Mouse (Mus musculus) midbrain, embryonic 14.5 days (tissue): ENCODE data around the gene Fgfr2. TPM values are rescaled to one million over a fixed set of nuclear protein-coding genes. Genes with fewer than 3 reads are reported as not detected.

ENCODE experiments used
- ATAC-seq: fragments of 200-750 bp; cut with Nextera tagmentation; 2 replicates; pipeline ENCODE4 v1.8.0; 2017; ENCODE audit warnings: moderate number of reproducible peaks, moderate library complexity; ENCODE audit not compliant: low FRiP score, low TSS enrichment
- DNase-seq: peaks from one replicate; pipeline ENCODE4 v3.0.0-alpha.2; 2015
- H3K27ac ChIP-seq: fragments of 300-500 bp; sonication (generic); replicated peaks from 2 replicates; pipeline ENCODE4 v1.5.1; 2014; ENCODE audit warnings: mild to moderate bottlenecking, low read depth, low read length, moderate library complexity
- H3K27me3 ChIP-seq: fragments of 300-500 bp; sonication (generic); 2 replicates; pipeline ENCODE4 v1.6.1; 2014; ENCODE audit warnings: low read length, control low read depth, mixed read lengths; ENCODE audit not compliant: control insufficient read depth, insufficient read depth
- H3K36me3 ChIP-seq: fragments of 300-500 bp; sonication (generic); 2 replicates; pipeline ENCODE4 v1.6.1; 2014; ENCODE audit warnings: low read length, control low read depth; ENCODE audit not compliant: control insufficient read depth, insufficient read depth
- H3K4me1 ChIP-seq: fragments of 300-500 bp; sonication (generic); 2 replicates; pipeline ENCODE4 v1.6.1; 2014; ENCODE audit warnings: mild to moderate bottlenecking, antibody characterized with exemption, low read length, control low read depth; ENCODE audit not compliant: control insufficient read depth, insufficient read depth
- H3K4me2 ChIP-seq: fragments of 300-500 bp; sonication (generic); 2 replicates; pipeline ENCODE4 v1.6.1; 2014; ENCODE audit warnings: mild to moderate bottlenecking, low read length, moderate library complexity
- H3K4me3 ChIP-seq: fragments of 300-500 bp; sonication (generic); replicated peaks from 2 replicates; pipeline ENCODE4 v1.5.1; 2014; ENCODE audit warnings: low read depth, low read length
- H3K9ac ChIP-seq: fragments of 300-500 bp; sonication (generic); replicated peaks from 2 replicates; pipeline ENCODE4 v1.6.1; 2014; ENCODE audit warnings: mild to moderate bottlenecking, low read length, moderate library complexity
- H3K9me3 ChIP-seq: fragments of 300-500 bp; sonication (generic); 2 replicates; pipeline ENCODE4 v1.6.1; 2016; ENCODE audit warnings: low read length, control low read depth, mixed read lengths; ENCODE audit not compliant: control insufficient read depth
- WGBS: fragments of 180-500 bp; shearing (Covaris S2); extraction: QIAGEN DNeasy Blood & Tissue Kit; methylation state at CpG from one replicate; pipeline ENCODE4 v1.1.7; 2014; 5-methylcytosine and 5-hydroxymethylcytosine counted together
- polyA plus RNA-seq: library from polyadenylated mRNA; unstranded; fragments of >200 nt; fragmentation: Nextera tagmentation; extraction: Ambion mirVana; gene quantifications from 2 replicates; pipeline ENCODE4 v1.2.1, GENCODE M21; 2014

Gene Fgfr2
- polyA plus RNA-seq, 1 experiment from 2014 or later, result 28.1 TPM

GRCm38 (mm10) chr7:130727560-130727959, 2395.6 kb downstream of the Fgfr2 start:
- 0 out of 2 replicates have a peak, but pooled peaks cover 3% of the 10 kb centered on the region for H3K4me1 ChIP-seq
- H3K9me3 ChIP-seq, result no peaks in the 10 kb centered on the region
- no peak overlapping the region for H3K4me2 ChIP-seq
- peaks cover 51% of the 10 kb centered on the region for H3K36me3 ChIP-seq
- H3K27me3 ChIP-seq, result no peaks in the 10 kb centered on the region
- ATAC-seq, result no peak
- no peak overlapping the region for H3K27ac ChIP-seq
- H3K9ac ChIP-seq, result no peak overlapping the region
- no peak for DNase-seq
- WGBS, result 96% methylated on average over 4 of the region's 4 CpGs
- no peak overlapping the region for H3K4me3 ChIP-seq

DNA sequence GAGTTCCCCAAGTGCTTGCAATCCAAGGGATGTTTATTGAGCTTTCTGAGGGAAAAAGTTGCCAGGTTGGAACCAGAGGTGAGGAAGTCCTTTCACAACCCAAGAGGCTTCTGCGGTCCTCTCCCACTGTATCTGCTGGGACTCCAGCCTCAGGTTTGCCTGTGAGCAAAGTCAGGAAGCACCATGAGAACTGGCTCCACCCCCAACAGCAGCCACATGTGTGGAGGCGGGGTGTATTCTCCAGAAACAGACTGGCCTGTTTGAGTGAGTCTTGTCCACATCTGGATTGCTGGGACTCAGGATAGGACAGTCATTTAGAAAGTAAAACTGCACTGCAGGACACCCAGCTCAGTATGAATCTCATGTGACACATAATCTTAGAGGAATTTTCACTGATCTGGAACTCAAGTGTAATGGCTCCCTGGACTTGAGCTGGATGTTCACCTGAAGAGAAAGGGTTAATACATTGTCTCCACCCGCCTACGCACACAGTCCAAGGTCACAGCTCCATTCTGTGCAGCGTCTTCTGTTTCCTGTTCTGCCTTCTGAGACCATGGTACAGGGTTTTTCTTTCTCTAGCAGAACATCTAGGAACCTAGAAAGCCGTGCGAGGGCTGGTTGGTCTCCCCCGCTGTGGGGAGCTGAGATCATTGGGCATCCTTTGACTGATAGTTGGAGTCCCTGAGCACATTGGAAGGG, 2396.3 kb downstream of the Fgfr2 start:
- DNase-seq, result no peak
- Histone ChIP-seq H3K27ac (no peak overlapping the region), H3K4me3 (no peak overlapping the region), H3K4me1 (no peaks in the 10 kb centered on the region), H3K9me3 (no peaks in the 10 kb centered on the region), H3K4me2 (no peak overlapping the region), H3K36me3 (peaks cover 48% of the 10 kb centered on the region), H3K9ac (no peak overlapping the region), H3K27me3 (no peaks in the 10 kb centered on the region)
- 81% methylated on average over 8 of the region's 8 CpGs for WGBS
- ATAC-seq, result no peak

- DNase-seq, result no peak
- Histone ChIP-seq H3K9me3 (no peaks in the 10 kb centered on the region), H3K27ac (no peak overlapping the region), H3K4me1 (no peaks in the 10 kb centered on the region), H3K36me3 (peaks cover 43% of the 10 kb centered on the region), H3K4me3 (no peak overlapping the region), H3K4me2 (no peak overlapping the region), H3K27me3 (no peaks in the 10 kb centered on the region), H3K9ac (no peak overlapping the region)
- no peak for ATAC-seq
- WGBS, result 88% methylated on average over 3 of the region's 3 CpGs
These were observed 2397.0 kb downstream of the Fgfr2 start for GRCm38 (mm10) chr7:130726185-130726584.

- DNase-seq, result peak; percentile 17
- WGBS, result 51% methylated on average over 9 of the region's 9 CpGs
- no peak; the same call in 1 of the 2 replicates for ATAC-seq
- Histone ChIP-seq H3K9ac (peak overlapping the region; percentile 39), H3K9me3 (no peaks in the 10 kb centered on the region), H3K36me3 (peaks cover 29% of the 10 kb centered on the region), H3K27me3 (no peaks in the 10 kb centered on the region), H3K4me3 (no peak overlapping the region), H3K4me1 (peaks cover 22% of the 10 kb centered on the region), H3K27ac (peak overlapping the region; percentile 75), H3K4me2 (no peak overlapping the region)
These were observed 2402.4 kb downstream of the Fgfr2 start for GRCm38 (mm10) chr7:130720646-130721335.

- peak overlapping the region; percentile 39 for H3K9ac ChIP-seq
- 4% methylated on average over 16 of the region's 16 CpGs for WGBS
- ATAC-seq, result no peak
- DNase-seq, result peak; percentile 57
- peaks cover 29% of the 10 kb centered on the region for H3K36me3 ChIP-seq
- peak overlapping the region; percentile 75 for H3K27ac ChIP-seq
- H3K9me3 ChIP-seq, result no peaks in the 10 kb centered on the region
- no peaks in the 10 kb centered on the region for H3K27me3 ChIP-seq
- H3K4me3 ChIP-seq, result no peak overlapping the region
- H3K4me2 ChIP-seq, result peak overlapping the region; percentile 22
- H3K4me1 ChIP-seq, result peaks cover 22% of the 10 kb centered on the region
These were observed 2403.1 kb downstream of the Fgfr2 start for GRCm38 (mm10) chr7:130719931-130720598.

DNA sequence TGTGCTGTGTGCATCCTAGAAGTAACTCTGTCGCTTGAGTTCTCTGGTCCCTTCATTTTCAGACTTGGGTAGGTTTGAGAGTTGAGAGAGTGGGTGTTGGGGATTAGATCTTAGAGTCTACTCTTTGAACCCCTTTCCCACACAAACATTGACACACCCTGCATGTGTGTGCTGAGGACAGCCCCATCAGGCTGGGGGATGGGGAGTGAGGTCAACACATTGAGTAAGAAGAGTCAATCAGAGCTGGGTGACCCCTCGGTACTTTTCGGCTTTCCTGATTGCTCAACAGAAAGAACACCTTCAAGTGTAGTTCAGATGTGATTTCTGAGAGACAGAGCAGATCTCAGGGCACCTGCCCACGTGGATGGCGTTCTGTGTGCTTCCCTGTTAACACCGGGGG, 2406.2 kb downstream of the Fgfr2 start:
- WGBS, result 95% methylated on average over 6 of the region's 6 CpGs
- Histone ChIP-seq H3K4me3 (no peak overlapping the region), H3K9me3 (no peaks in the 10 kb centered on the region), H3K4me2 (no peak overlapping the region), H3K27ac (no peak overlapping the region), H3K4me1 (peaks cover 34% of the 10 kb centered on the region), H3K36me3 (peaks cover 22% of the 10 kb centered on the region), H3K27me3 (no peaks in the 10 kb centered on the region), H3K9ac (no peak overlapping the region)
- ATAC-seq (no peak), DNase-seq (no peak)

DNA sequence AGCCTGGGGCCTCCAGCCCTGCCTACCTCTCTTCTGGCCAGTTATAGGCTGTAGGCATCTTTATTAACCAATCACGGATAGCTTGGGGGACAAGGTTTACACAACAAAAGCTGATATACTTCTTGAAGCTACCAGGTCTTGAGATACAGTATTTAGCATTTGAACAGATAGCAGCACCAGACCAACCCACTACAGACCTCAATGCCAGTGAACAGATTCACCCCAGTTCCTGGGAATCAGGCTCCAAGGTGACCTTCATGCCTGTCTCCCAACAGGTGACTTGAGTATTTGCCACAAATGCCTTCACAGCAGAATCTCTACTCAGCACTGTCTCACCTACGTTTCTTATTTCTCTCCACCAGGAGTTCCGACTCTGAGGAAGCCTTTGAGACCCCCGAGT, 2406.8 kb downstream of the Fgfr2 start:
- Histone ChIP-seq H3K4me1 (peaks cover 34% of the 10 kb centered on the region), H3K9ac (no peak overlapping the region), H3K36me3 (peaks cover 22% of the 10 kb centered on the region), H3K27me3 (no peaks in the 10 kb centered on the region), H3K9me3 (no peaks in the 10 kb centered on the region), H3K4me2 (no peak overlapping the region), H3K4me3 (no peak overlapping the region), H3K27ac (no peak overlapping the region)
- WGBS, result 94% methylated on average over 4 of the region's 4 CpGs
- no peak for ATAC-seq
- DNase-seq, result no peak

DNA sequence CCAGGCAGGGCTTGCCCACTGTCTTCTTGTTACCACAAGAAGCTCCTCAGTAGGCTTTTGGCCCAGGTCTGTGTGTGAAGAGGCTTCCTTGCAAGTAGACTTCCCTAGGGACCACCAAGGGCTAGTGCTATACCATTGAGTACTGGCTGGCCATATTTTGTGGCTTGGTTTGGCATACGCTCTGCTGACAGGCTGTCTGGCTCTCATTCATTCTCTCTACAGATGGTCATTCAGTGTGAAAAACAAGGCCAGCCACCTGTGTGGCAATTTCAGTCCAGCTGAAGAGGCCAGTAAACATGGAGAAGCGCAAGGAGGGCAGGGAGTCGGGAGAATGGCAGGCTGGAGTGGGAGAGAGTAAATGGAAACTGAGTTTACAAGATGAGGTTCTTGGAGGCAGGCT, 2407.7 kb downstream of the Fgfr2 start:
- WGBS, result 94% methylated on average over 3 of the region's 3 CpGs
- no peaks in the 10 kb centered on the region for H3K9me3 ChIP-seq
- H3K4me3 ChIP-seq, result no peak overlapping the region
- H3K4me2 ChIP-seq, result no peak overlapping the region
- H3K27me3 ChIP-seq, result no peaks in the 10 kb centered on the region
- no peak for ATAC-seq
- peaks cover 31% of the 10 kb centered on the region for H3K4me1 ChIP-seq
- H3K36me3 ChIP-seq, result peaks cover 22% of the 10 kb centered on the region
- no peak overlapping the region for H3K27ac ChIP-seq
- no peak for DNase-seq
- H3K9ac ChIP-seq, result no peak overlapping the region
